Mouse (Mus musculus) adrenal gland, adult (tissue): ENCODE measurements around the gene Cbx3.
"Not testable (repeated sequence)": the region's sequence is repeated elsewhere in the genome, so short reads cannot be mapped to it uniquely, and the experiment has no call there.

Experiments used
- DNase-seq, 2 experiments: peaks; one replicate each; pipeline ENCODE4 v3.0.0; 2022 to 2023; ENCODE audit warnings: low spot score in 1 of 2; ENCODE audit not compliant: inconsistent age in 2 of 2

The Cbx3 gene

GRCm38 (mm10) chr6:51469715-51470310 is 347 bp upstream of the Cbx3 start, which contains the start of gene Hnrnpa2b1:
Gene Hnrnpa2b1, minus strand, starts transcription at chr6:51469894.
- DNase-seq, result peak; percentile 99 to 100

DNA sequence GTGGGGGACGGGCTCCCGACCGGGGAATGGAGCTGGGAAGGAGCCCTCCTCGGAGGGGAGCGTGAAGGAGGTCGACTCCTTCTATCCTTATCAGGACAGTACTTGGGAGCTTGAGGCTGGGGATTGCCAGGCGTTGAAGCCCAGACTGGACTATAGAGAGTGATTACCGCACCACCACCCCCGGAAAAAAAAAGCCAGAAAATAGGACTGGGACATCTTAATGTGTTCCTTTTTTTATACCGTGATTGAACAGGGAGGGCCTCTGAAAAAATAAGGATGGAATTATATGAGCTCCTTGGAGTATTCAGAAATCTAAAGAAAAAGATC is 982 bp downstream of the Cbx3 start:
- DNase-seq, result no peak

GRCm38 (mm10) chr6:51471782-51472181 is 1.6 kb downstream of the Cbx3 start:
- peak in 1 of 2 experiments; percentile 30 for DNase-seq

- peak in 1 of 2 experiments; percentile 26 for DNase-seq
Measured at GRCm38 (mm10) chr6:51472213-51472612, 2.1 kb downstream of the Cbx3 start.

DNA sequence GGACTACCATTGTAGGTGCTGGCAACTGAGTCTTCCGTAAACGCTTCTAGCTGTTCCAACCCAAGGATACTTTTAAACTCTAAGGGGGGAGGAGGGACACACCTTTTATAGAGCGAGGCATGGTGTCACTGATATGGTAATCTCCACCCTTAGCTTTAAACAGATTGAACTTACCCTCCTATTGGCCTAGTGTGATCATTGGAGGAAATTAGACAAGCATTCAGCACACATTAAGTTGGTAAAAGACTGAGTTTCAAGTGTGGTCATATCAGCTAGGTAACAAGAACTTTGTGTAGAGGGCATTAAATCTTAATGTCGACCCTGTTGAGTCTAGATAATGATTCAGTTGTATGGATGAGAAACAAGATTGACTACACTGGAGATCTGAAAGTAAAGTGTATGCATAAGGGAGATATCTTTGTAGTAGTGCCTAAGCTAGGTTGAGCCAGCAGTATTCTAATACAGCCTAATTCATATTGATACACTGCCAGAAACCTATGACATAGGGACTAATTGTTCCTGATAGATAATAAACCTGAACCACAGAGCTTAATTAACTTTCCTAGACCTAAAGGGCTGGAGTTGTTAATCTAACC is 9.1 kb downstream of the Cbx3 start:
- DNase-seq, result no peak

GRCm38 (mm10) chr6:51481548-51481947 is 11.4 kb downstream of the Cbx3 start:
- no peak for DNase-seq

- no peak for DNase-seq
Measured at GRCm38 (mm10) chr6:51483861-51484260, 13.7 kb downstream of the Cbx3 start.

GRCm38 (mm10) chr6:51484556-51484955 is 14.4 kb downstream of the Cbx3 start:
- DNase-seq, result not testable (repeated sequence)

- DNase-seq, result no peak
Measured at GRCm38 (mm10) chr6:51485646-51486045, 15.5 kb downstream of the Cbx3 start.

GRCm38 (mm10) chr6:51486076-51486710 is 16.0 kb downstream of the Cbx3 start:
- no peak for DNase-seq

DNA sequence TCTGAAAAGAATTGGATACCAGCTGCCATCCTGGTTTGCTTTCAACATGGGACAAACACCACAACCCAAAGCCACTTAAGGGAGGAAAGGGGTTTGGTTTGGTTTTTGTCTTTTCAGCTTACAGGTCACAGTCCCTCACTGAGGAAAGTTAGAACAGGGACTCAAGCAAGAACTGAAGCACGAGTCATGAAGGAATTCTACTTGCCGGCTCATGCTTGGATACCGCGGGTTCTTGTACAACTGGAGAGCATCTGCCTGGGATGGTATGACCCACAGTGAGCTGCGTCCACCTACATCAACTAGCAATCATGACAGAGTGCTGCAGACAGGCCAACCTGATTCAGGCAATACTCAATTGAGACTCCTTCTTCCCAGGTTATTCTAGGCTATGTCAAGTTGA is 16.6 kb downstream of the Cbx3 start:
- no peak for DNase-seq

GRCm38 (mm10) chr6:51489787-51490186 is 19.6 kb downstream of the Cbx3 start:
- peak; percentile 10 to 62 for DNase-seq

- DNase-seq, result no peak
Measured at GRCm38 (mm10) chr6:51497321-51498111, 27.4 kb downstream of the Cbx3 start.

- DNase-seq, result no peak
Measured at GRCm38 (mm10) chr6:51505671-51506070, 35.5 kb downstream of the Cbx3 start.

GRCm38 (mm10) chr6:51507556-51507955 is 37.4 kb downstream of the Cbx3 start:
- no peak for DNase-seq

DNA sequence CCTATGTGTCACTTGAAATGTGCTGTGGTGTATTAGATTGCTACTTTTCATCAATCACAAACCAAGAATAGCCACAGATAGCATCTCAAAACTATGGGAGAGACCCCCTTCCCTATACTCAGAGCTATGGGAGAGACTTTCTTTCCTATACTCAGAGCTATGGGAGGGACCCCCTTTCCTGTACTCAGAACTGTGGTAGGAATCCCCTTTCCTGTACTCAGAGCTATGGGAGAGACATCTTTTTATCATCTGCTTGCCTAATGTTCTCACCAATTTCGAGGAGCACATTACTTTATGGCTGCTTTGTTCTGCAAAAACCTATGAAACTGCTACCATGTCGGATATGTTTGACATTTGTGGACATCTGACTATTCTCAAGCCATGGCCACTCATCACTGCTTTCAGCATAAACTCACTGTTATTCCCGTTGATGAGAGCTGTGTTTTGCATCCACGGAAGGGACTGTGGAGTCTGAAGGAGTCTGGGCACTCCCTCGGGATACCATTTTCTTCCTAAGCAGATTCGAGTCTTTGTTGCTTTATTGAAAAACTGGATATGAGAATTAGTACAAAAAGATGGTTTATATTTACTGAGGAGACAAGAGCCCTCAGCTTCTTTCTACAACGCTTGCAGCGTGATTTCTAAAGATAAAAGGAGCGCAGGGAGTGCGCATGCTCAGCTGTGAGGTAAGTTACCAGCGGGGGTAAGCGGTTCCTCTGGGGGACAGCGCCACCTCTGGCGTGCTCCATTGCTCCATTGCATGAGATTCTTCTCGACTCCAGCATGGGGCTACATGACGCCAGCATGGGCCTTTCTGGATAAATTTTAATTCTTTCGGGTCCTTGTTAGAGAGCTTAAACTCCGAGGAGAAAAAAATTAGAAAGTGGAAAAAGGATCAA is 38.8 kb downstream of the Cbx3 start:
- DNase-seq, result peak; percentile 72 to 88

GRCm38 (mm10) chr6:51510094-51510493 is 39.9 kb downstream of the Cbx3 start:
- peak; percentile 29 to 78 for DNase-seq

DNA sequence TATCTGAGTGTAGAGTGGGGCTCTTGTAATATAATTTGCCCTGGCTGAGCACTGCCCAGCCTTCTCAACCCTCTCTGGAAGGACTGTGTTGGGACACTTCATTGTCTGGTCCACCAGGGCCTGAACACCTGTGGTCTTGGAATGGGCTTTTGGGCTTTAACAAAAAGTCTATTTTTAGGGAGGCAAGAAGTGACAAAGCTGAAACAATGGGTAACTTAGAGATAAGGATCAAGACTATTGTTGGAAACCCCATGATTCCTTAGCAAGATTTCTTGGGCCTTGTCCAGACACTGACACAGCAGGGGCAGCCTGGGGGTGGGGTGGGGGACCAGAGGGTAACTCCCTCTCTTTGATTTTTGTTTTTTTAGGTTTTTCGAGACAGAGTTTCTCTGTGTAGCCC is 40.8 kb downstream of the Cbx3 start:
- DNase-seq, result no peak

- DNase-seq, result no peak
Measured at GRCm38 (mm10) chr6:51513745-51514144, 43.6 kb downstream of the Cbx3 start.

GRCm38 (mm10) chr6:51514860-51515259 is 44.7 kb downstream of the Cbx3 start:
- no peak for DNase-seq

DNA sequence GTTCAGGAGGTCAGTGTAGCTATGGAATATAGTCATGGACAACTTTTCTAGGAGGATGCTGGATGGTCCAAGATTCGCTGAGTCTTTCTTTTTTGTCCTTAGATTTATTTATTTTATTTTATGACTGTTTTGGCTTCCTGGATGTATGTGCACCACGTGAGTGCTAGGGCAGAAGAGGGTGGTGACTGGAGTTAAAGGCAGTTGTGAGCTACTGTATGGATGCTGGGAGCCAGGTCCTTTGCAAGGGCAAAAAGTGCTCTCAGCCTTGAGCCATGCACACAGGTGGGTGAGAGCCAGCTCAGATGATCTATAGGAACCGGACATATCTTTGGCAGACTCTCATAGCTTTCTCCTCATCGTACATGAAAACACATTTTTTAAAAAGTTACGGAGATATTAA is 53.1 kb downstream of the Cbx3 start:
- DNase-seq, result no peak
